Mouse (Mus musculus): ENCODE results near the gene Calhm1.

The Calhm1 gene

DNA sequence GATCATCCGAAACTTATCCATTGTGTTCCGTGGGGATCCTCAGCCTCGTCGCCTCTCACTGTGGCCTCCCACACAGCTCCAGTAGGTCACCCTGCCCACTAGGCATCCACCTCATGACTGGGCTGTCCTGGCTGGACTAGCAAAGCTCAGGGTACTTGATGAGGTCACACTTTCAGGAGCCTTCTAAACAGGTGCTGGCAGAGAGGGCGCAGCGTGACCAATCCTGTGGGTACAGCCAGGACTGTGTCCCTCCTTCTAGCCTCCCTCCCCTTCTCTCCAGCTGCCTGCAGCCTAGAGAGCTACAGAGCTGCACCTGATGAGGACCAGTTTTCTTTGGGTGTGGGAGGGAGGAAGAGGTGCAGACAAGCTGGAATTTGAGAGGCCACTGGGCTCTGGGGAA, at the start of gene Calhm1:
Gene Calhm1, minus strand, starts transcription at position 101 of the 400 bp plus-strand sequence.
- DNase-seq, result no peak

DNA sequence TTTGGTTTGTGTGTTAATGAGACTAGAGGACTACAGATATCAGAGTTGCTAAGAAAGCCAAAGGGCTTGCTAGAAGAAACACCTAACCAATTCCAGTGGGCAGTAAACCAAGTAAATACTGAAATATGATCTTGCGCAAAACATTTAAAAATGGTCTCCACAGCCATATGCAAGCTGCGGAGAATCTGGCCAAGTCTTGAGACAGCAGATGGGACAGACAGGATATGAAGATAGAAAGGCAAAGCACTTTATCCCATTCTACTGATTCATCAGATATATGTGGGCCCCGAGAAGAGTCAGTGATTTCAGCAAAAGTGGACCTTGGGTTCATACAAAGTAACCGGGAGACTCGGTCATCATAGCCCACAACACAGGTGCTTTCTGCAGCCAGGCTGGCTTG, 48.1 kb upstream of the Calhm1 start:
- no peak for DNase-seq

DNA sequence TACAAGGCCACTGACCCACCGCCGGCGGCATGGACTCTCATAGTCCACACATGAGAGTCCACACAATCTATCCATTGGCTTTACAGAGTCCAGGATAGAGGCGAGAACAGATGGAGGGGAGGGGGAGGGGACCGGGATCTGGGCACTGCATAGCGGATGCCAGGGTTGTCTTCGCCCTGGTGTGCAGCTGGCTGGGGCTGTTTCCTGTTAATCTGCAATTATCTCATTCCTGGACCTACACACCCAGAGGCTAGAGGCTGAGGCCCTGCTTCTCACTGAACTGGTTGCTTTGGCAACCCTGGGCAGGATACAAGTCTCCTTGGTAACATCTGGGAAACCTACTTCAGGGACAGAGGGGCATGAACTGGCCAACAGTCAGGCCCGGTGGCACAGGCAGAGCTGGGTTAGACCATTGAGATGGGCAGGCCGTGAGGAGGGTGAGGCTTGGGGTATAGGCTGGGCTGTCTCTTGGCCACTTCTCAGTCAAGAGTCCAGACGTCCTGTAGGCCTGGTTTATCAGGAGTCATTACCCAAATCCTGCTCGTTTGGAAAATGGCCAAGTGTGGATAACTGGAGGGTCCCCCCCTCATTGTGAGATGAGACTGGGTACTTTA, 44.6 kb upstream of the Calhm1 start:
- DNase-seq, result no peak

DNA sequence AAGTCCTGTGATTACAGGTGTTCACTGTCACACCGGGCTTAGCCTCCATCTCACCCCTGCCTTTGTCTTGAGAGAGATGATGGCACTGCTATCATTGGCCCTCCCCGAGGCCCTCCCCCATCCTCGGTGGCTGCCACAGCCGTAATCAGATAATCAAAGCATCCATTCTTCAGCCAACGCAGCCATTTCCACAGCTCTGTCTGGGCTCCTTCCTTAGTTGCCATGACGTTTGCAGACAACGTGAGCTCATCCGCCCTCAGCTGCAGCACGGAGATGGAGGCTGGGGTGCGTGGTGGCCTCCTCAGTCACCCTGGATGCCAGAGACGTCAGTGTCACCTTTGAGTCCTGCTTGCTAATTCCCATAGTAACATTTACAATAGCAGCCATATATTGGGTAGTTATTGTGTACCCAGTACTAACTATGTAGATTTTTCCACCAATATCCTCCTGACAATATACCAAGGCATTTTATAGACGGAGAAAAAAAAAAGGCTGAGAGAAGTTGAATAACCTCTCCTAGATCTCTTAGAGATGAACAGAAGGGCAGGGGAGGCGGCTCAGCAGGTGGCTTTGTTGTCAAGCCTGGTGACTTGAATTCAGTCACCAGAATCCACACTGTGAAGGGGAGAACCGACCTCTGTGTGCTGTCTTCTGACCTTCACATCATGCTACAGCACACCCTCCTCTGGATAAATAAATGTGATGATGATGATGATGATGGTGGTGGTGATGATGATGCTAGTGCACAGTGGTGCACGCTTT, 42.6 kb upstream of the Calhm1 start:
- DNase-seq, result no peak

DNA sequence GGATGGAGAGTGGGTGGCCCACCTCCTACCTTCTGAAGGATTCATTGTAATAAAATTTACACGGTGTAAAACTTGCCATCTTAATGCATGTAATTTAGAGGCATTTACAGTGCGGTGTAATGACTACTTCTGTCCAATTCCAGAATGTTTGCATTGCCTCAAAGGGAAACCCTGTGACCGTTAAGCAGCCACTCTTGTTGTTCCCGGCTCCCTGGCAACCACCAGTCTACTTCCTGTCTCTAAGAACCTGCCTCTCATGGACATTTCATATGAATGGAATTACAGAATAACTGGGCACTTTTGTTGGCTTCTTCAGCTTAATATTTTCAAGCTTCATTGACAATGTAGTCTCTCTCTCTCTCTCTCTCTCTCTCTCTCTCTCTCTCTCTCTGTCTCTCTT, 40.7 kb upstream of the Calhm1 start:
- peak; percentile 26 to 43 for DNase-seq

- DNase-seq, result no peak
Measured at GRCm38 (mm10) chr19:47184221-47184620, 40.2 kb upstream of the Calhm1 start.

DNA sequence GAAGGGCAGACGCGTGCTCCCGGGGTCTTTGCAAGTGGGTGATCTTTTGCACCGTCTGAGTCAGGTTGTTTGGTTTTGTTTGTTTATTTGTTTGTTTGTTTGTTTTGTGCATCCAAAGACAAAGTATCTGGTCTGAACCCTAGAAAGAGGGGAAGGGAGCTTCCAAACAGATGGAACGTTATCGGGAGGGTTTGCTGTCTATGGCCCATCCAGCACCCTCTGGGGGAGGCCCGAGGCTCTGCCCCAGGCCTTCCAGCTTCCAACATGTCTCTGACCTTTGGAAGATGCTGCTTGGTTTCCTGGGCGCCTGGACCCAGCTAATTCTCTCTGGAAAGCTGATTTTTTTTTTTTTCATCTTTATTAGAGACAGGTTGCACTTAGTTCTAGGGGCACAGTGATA, 36.0 kb upstream of the Calhm1 start:
- DNase-seq, result no peak

GRCm38 (mm10) chr19:47179272-47179809, 35.3 kb upstream of the Calhm1 start:
- peak in 1 of 2 experiments; percentile 36 for DNase-seq

DNA sequence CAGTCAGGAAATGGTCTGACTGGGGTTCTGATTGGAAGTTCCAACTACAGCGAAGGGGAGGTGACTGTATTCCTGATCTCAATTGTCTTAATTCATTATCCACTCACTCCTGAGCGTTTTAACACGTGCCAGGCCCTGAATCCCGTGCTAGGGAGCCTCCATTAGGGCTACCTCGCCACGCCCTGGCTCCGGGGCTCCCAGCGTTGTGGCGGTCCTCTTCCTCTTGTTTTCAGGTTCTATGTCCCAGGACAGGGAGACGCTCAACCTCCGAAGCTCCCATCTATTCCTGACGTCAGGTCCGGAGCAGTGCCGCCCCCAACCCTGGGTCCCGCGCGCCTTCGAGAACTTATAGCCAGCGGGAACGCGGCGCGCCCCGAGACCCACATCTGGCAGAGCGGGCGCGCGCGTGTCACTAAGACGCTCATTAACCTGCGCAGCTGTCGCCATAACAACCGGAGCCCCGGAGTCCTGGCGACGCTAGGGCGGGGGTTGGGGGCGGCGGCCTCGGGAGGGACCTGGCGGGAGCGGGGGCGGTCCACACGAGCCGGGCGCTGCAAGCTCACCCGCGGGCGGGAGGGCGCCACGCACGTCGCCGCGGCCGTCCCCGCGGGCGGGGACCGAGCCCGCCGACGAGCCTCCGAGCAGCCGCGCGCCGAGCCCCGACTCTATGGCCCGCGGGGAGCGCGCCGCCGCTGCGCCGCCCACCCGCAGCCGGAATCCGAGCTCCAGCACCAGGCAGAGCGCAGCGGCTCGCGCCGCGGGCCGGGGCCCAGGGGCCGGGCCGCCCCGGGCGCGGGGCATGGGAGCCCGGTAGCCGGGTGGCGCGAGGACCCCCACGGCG, 34.6 kb upstream of the Calhm1 start, which contains the start of gene Neurl1a:
Gene Neurl1a, plus strand, starts transcription at position 390 of the 841 bp plus-strand sequence.
- peak; percentile 47 to 68 for DNase-seq

GRCm38 (mm10) chr19:47178001-47178400, 33.9 kb upstream of the Calhm1 start:
- peak in 1 of 2 experiments; percentile 29 for DNase-seq

DNA sequence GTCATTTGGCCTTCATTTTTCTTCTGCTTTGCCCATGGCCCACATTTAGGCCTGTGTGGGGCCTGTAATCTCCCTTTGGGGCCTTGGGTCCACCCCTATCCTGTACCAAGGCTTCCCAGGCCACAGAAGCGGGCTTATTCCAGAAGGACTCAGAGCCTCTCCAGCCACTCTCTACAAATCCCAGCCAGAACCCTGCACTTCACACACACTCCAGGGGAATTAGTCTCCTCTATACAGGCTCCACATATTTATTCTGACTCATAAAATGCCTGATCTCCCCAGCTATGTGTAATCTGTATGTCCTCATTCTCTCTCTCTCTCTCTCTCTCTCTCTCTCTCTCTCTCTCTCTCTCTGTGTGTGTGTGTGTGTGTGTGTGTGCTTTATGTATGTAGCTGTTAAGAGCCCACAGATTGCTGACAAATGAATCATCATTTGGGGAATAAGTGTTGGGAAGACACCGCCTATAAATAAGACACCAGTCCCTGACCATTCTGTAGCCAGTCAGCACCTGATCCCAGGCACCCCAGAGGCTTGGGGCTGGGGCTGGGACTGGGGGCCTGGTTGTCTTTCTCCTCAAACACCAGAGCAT, 33.0 kb upstream of the Calhm1 start:
- no peak for DNase-seq

DNA sequence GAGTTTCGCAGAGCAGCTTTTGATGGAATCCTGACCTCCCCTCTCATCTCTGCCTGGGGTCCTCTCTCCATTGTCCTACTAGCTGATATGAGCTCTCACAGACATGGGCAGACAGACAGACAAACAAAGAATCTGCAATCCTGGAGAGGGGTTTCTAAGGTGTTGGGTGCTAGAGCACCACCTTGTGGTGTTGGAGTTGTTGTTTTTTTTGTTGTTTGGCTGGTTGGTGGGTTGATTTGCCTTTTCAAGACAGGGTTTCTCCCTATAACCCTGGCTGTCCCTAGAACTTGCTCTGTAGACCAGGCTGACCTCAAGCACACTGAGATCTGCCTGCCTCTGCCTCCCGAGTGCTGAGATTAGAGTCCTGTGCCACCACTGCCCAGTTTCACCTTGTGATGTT, 31.4 kb upstream of the Calhm1 start:
- no peak for DNase-seq

DNA sequence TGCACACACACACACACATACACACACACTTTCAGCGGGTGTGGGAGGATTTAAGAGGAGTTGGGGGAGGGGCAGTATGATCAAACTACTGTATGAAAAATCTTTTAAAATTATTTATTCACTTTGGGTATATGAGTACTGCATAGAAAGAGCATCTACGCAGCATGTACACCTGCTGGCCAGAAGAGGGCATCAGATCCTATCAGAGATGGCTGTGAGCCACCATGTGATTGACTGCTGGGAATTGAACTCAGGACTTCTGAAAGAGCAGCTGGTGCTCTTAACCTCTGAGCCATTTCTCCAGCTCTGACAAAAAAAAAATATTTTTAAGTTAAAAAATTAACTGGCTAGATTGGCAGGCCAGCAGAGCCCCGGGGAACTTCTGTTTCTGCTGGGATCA, 30.5 kb upstream of the Calhm1 start:
- peak in 1 of 2 experiments; percentile 17 for DNase-seq

DNA sequence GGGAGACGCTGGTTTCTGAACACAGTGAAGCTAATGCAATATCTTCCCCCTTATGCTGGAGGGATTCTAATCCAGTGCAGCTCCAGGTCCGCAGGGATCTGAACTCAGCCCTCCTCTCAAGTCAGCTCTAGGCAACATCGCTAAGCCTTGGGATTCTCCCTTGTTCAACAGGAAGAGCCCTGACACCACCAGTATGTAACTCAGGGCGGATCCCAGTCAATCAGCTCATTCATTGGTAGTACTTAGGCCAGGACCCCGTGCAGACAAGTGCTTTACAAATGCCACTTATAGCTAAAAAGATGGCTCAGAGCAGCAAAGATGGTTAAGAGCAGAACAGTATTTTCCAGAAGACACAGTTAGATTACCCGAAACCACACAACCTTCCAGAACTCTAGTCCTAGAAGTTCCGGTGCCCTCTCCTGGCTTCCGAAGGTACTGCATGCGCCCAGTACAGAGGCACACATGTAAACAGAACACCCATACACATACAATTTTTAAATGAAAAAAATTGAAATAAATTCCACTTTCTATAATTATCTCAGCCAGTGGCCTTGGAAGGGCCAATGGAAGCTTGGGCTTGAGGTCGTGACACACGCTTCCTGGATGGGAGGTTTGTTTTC, 24.8 kb upstream of the Calhm1 start:
- DNase-seq, result peak; percentile 79

DNA sequence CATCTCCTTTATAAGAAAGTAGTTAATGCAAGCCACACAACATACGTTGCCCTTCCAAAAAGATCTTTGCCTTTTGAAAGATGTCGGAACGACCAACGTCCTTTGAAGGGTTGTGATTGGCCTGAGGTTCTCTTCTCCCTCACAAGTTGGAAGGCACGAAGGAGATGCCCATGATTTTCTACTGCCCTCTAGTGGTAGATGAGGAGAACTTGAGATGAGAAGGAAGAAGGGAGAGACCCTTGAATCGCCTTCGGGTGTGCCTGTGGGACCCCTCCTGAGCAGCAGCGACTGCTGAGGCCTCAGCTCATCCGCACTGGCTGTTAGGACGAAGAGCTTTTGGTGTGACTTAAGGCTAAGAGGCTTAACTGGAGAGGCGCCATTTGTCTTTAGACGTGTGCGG, 24.2 kb upstream of the Calhm1 start:
- peak in 1 of 2 experiments; percentile 28 for DNase-seq

- no peak for DNase-seq
Measured at GRCm38 (mm10) chr19:47167617-47168214, 23.7 kb upstream of the Calhm1 start.

DNA sequence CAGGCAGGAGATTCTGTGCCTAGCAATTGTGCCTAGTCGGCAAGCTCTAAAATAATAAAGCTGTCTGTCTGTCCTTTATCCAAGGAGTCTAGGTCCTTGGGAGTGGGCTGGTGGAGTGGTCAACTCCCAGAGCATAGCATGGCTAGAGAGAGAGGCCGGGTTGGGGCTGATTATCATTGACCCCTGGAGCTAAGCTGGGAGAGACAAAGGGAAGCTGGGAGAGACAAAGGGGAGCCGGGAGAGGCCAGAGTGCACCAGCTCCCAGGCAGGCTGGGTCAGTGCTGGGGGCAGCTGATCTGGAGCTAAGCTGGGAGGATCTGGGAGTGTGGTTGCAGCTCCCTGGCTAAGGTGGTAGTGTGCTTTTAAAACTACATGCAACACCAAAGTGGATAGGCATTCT, 22.7 kb upstream of the Calhm1 start:
- DNase-seq, result no peak

GRCm38 (mm10) chr19:47163176-47163744, 19.2 kb upstream of the Calhm1 start:
- DNase-seq, result no peak

- no peak for DNase-seq
Measured at GRCm38 (mm10) chr19:47161669-47162068, 17.6 kb upstream of the Calhm1 start.

DNA sequence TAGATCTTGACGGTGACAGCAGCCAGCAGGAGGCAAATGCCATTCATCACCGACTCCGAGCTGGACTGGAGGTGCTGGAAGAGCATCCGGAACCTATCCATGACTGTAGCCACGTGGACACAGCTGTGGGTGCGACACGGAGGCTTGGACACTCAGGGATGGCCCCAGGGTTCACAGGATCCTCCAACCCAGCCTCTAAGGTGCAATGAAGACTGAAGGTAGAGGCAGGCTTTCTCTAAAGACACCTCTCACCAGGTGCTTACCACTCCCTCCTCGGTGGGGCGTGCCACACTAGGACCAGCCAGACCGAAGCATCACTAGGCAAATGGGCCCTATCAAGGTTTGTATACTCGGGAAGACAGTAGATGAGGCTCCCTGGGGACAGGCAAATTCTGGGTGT, 13.6 kb upstream of the Calhm1 start, which contains the start of gene Calhm3:
Gene Calhm3, minus strand, starts transcription at position 101 of the 400 bp plus-strand sequence.
- no peak for DNase-seq

DNA sequence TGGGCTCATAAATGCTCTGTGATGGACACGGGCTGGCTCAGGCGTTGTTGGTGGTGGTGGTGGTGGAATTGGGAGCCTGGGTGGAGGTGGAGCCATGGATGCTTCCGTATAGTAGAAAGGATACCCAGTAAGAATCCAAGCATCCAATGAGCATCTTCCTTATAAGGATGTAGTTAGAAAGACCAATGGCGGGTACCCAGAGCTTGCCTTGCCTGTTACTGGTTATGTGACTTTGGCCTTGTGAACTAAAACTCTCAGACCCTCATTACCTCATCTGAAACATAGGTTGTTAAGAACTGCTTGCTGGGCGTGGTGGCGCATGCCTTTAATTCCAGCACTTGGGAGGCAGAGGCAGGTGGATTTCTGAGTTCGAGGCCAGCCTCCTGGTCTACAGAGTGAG, 9.7 kb upstream of the Calhm1 start:
- no peak for DNase-seq

GRCm38 (mm10) chr19:47152062-47152369, 8.0 kb upstream of the Calhm1 start:
- DNase-seq, result no peak
